24 mouse cellular contexts compared by ENCODE assay signal in genomic region chr11:37143478-37143877, GRCm38 (mm10).
DNase-seq lines count a peak whose midpoint lies in the region; ATAC-seq and TF ChIP-seq lines count a peak whose summit lies in the region.
"Had no signal": no experiment of that assay in that cellular context is flagged by ENCODE, and none has a peak within 500 bp of the region (broad histone marks: within the 10 kb centered on the region; RNA-seq: fewer than 3 reads in every experiment).

No protein-coding gene starts in this region.

- DNase-seq in heart, postnatal 14 days = no peak
- DNase-seq in heart, adult 11 months = no peak
- DNase-seq in brain, embryonic 14.5 days (ENCODE audit: low read depth) = peak; percentile 51
- DNase-seq: adrenal gland, postnatal 36 days; B cell, adult 2 months; cerebellum, adult 8-10 months; cerebellum, postnatal 25 days; kidney, postnatal 14 days; layer of hippocampus, adult 9-11 months; liver, embryonic 13.5 days; right cerebral cortex, postnatal 25 days had no signal

- H3K4me2 ChIP-seq in heart, embryonic 11.5 days = peak overlapping the region; percentile 37
- peak overlapping the region; percentile 36 for H3K4me2 ChIP-seq in heart, embryonic 16.5 days (ENCODE audit: low read depth, low read length)
- no peak overlapping the region for H3K4me2 ChIP-seq in forebrain, embryonic 16.5 days (ENCODE audit: low read length)
- H3K4me2 ChIP-seq: embryonic facial prominence, embryonic 15.5 days; hindbrain, embryonic 12.5 days; limb, embryonic 15.5 days; liver, embryonic 13.5 days; midbrain, embryonic 11.5 days; stomach, embryonic 15.5 days had no signal

- ATAC-seq in heart, embryonic 11.5 days (replicated peaks; ENCODE audit: insufficient number of reproducible peaks, low FRiP score, low TSS enrichment) = no peak
- ATAC-seq in heart, embryonic 16.5 days (replicated peaks; ENCODE audit: extremely low read depth, insufficient read depth, low FRiP score) = peak; percentile 28; the same call in 1 of the 2 replicates
- peak; percentile 57 for ATAC-seq in forebrain, embryonic 16.5 days
- ATAC-seq: hindbrain, postnatal 0 days; midbrain, embryonic 16.5 days had no signal

- TF ChIP-seq CTCF in brain, embryonic 14.5 days (IDR thresholded peaks at IDR 0.05; ENCODE audit: borderline replicate concordance, extremely low read depth, insufficient read depth, insufficient read length) = no peak

- H3K27ac ChIP-seq in heart, embryonic 11.5 days (ENCODE audit: low read depth, low read length) = no peak overlapping the region
- peak overlapping the region; percentile 53 for H3K27ac ChIP-seq in heart, embryonic 16.5 days (ENCODE audit: low read length)
- peak overlapping the region; percentile 43 for H3K27ac ChIP-seq in forebrain, embryonic 16.5 days (ENCODE audit: low read length)
- H3K27ac ChIP-seq: embryonic facial prominence, embryonic 10.5 days; embryonic facial prominence, embryonic 15.5 days; heart, embryonic 10.5 days; hindbrain, embryonic 12.5 days; hindbrain, postnatal 0 days; limb, embryonic 10.5 days; limb, embryonic 15.5 days; liver, embryonic 13.5 days; stomach, embryonic 15.5 days had no signal

- WGBS in heart, embryonic 11.5 days (ENCODE audit: insufficient replicate concordance) = 64% methylated on average over 2 of the region's 2 CpGs
- WGBS in heart, embryonic 16.5 days = 58% methylated on average over 2 of the region's 2 CpGs
- 54% methylated on average over 2 of the region's 2 CpGs for WGBS in forebrain, embryonic 16.5 days

- H3K36me3 ChIP-seq in heart, embryonic 11.5 days (ENCODE audit: control insufficient read depth, insufficient read depth, low read length) = no peaks in the 10 kb centered on the region
- no peaks in the 10 kb centered on the region for H3K36me3 ChIP-seq in heart, embryonic 16.5 days (ENCODE audit: control insufficient read depth, insufficient read depth)
- H3K36me3 ChIP-seq in forebrain, embryonic 16.5 days (ENCODE audit: control insufficient read depth, insufficient read depth) = no peaks in the 10 kb centered on the region
- H3K36me3 ChIP-seq: embryonic facial prominence, embryonic 10.5 days; embryonic facial prominence, embryonic 15.5 days; heart, embryonic 10.5 days; hindbrain, embryonic 12.5 days; limb, embryonic 10.5 days; limb, embryonic 15.5 days; liver, embryonic 13.5 days; stomach, embryonic 15.5 days had no signal

- H3K9me3 ChIP-seq in heart, embryonic 11.5 days (replicated peaks; ENCODE audit: control insufficient read depth, low read length) = no peaks in the 10 kb centered on the region
- no peaks in the 10 kb centered on the region for H3K9me3 ChIP-seq in heart, embryonic 16.5 days (replicated peaks; ENCODE audit: control insufficient read depth, low read length)
- no peaks in the 10 kb centered on the region for H3K9me3 ChIP-seq in forebrain, embryonic 16.5 days (ENCODE audit: control insufficient read depth, low read length)
- H3K9me3 ChIP-seq: embryonic facial prominence, embryonic 10.5 days; embryonic facial prominence, embryonic 15.5 days; heart, embryonic 10.5 days; hindbrain, embryonic 12.5 days; limb, embryonic 10.5 days; limb, embryonic 15.5 days; liver, embryonic 13.5 days; stomach, embryonic 15.5 days had no signal

- TF ChIP-seq POLR2A in brain, embryonic 14.5 days (IDR thresholded peaks at IDR 0.05; ENCODE audit: borderline replicate concordance, extremely low read depth, insufficient read depth, insufficient read length, poor library complexity, severe bottlenecking) = no peak

- H3K27me3 ChIP-seq in heart, embryonic 11.5 days (ENCODE audit: control insufficient read depth, insufficient read depth, low read length) = no peaks in the 10 kb centered on the region
- no peaks in the 10 kb centered on the region for H3K27me3 ChIP-seq in heart, embryonic 16.5 days (ENCODE audit: control insufficient read depth, insufficient read depth, low read length)
- no peaks in the 10 kb centered on the region for H3K27me3 ChIP-seq in forebrain, embryonic 16.5 days (replicated peaks; ENCODE audit: control insufficient read depth, insufficient read depth, low read length)
- H3K27me3 ChIP-seq: embryonic facial prominence, embryonic 15.5 days; hindbrain, embryonic 12.5 days; limb, embryonic 15.5 days; liver, embryonic 13.5 days; stomach, embryonic 15.5 days had no signal

- intact Hi-C loops in heart, postnatal 14 days (cut with DNase I) = no loop called here

- no peak overlapping the region for H3K4me3 ChIP-seq in heart, embryonic 11.5 days (ENCODE audit: low read depth, low read length)
- no peak overlapping the region for H3K4me3 ChIP-seq in heart, embryonic 16.5 days (ENCODE audit: low read length)
- no peak overlapping the region for H3K4me3 ChIP-seq in forebrain, embryonic 16.5 days (replicated peaks; ENCODE audit: low read length)
- H3K4me3 ChIP-seq: embryonic facial prominence, embryonic 10.5 days; embryonic facial prominence, embryonic 15.5 days; hindbrain, embryonic 12.5 days; limb, embryonic 10.5 days; limb, embryonic 15.5 days; liver, embryonic 13.5 days; stomach, embryonic 15.5 days had no signal

- H3K4me1 ChIP-seq in heart, embryonic 11.5 days (ENCODE audit: control insufficient read depth, insufficient read depth, low read length) = peaks cover 17% of the 10 kb centered on the region
- H3K4me1 ChIP-seq in heart, embryonic 16.5 days (ENCODE audit: control insufficient read depth, insufficient read depth, low read length) = peaks cover 12% of the 10 kb centered on the region; the same call in 1 of the 2 replicates
- 0 out of 2 replicates have a peak, but pooled peaks cover 10% of the 10 kb centered on the region for H3K4me1 ChIP-seq in forebrain, embryonic 16.5 days (replicated peaks; ENCODE audit: control insufficient read depth, insufficient read depth, low read length)
- H3K4me1 ChIP-seq: embryonic facial prominence, embryonic 10.5 days; embryonic facial prominence, embryonic 15.5 days; hindbrain, embryonic 12.5 days; limb, embryonic 10.5 days; limb, embryonic 15.5 days; liver, embryonic 13.5 days; stomach, embryonic 15.5 days had no signal

- no peak overlapping the region for H3K9ac ChIP-seq in heart, embryonic 11.5 days (ENCODE audit: low read depth, low read length)
- no peak overlapping the region for H3K9ac ChIP-seq in heart, embryonic 16.5 days (ENCODE audit: low read length)
- no peak overlapping the region for H3K9ac ChIP-seq in forebrain, embryonic 16.5 days (replicated peaks; ENCODE audit: low read depth, low read length)
- H3K9ac ChIP-seq: embryonic facial prominence, embryonic 15.5 days; hindbrain, embryonic 12.5 days; limb, embryonic 15.5 days; liver, embryonic 13.5 days; stomach, embryonic 15.5 days had no signal
